Mouse (Mus musculus) mature B cell (primary cell): ENCODE results near the gene Araf.

Experiments
- in situ Hi-C: fragments of 300-500 bp; cut with MboI; formaldehyde crosslinking; loops from 2 replicates; pipeline ENCODE4 v1.14.3; 2019

Gene Araf

DNA sequence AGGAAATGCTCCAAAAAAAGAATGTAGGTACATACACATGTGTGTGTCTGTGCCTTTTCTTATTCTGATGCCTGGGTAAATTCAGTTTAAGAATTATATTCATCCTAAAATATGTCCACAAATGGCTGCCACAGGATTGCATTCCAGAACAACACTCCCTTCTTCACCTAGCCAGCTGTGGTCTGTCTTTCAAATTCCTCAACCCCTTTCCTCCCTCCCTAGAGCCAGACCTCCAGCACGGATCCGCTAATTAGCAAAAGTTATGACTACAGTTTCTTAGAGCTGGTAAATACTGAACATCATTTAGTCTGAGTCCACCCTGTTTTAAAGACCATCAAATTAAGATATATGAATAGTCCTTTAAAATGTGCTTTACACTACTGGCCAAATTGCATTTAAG lies 50.2 kb downstream of the Araf start:
- in situ Hi-C loops, result loop anchor here (25.0 kb wide), 1 partner anchor 89 kb away; the partner anchor contains the start of gene Cfp

DNA sequence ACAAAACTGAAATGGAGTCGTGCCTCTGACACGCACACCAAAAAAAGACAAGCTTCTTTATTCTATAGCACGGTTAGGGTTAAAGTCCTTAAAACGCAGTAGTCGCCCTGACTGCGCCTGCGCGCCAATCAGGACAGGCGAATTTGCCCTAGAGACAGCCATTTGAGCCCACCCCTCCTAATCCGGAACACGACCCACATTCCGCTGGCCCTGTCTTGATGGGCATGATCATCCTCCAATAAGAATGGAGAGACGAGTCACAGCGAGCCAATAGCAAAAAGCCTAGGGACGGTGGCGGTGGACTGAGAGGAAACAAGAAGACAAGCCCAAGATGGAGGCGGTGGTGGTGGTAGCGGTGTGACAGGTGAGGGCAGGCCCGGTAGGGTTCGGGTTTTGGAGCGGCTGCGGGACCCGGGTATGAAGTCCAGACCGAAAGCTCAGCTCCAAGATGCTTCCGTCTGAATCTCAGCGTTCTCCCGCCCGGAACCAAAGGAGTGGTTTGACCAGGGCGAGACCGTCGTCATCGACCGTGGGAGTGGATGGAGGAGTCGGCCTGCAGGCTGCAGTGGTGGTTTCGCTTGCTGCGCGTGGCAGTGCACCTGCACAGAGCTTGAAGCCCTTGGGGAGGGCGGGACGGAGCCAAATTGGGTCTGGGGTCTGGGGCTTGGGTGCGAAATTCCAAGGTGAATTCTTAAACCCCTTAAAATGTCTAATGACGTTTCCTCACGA lies 50.8 kb downstream of the Araf start:
- in situ Hi-C loops, result loop anchor here (25.0 kb wide), 1 partner anchor 89 kb away; the partner anchor contains the start of gene Cfp

DNA sequence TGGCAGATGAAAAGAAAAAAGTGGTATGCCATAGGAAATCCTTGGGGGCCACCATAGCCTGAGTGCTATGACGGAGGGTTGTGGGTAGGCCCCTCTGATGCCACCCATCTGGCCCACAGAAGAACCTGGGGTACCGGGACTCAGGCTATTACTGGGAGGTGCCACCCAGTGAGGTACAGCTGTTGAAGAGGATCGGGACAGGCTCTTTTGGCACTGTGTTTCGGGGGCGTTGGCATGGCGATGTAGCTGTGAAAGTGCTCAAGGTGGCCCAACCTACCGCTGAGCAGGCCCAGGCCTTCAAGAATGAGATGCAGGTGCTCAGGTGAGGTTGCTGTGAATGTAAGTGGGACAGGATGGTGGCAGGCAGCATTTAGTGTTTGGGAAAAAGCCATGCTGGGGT lies 56.2 kb downstream of the Araf start:
- in situ Hi-C loops, result no loop called here

DNA sequence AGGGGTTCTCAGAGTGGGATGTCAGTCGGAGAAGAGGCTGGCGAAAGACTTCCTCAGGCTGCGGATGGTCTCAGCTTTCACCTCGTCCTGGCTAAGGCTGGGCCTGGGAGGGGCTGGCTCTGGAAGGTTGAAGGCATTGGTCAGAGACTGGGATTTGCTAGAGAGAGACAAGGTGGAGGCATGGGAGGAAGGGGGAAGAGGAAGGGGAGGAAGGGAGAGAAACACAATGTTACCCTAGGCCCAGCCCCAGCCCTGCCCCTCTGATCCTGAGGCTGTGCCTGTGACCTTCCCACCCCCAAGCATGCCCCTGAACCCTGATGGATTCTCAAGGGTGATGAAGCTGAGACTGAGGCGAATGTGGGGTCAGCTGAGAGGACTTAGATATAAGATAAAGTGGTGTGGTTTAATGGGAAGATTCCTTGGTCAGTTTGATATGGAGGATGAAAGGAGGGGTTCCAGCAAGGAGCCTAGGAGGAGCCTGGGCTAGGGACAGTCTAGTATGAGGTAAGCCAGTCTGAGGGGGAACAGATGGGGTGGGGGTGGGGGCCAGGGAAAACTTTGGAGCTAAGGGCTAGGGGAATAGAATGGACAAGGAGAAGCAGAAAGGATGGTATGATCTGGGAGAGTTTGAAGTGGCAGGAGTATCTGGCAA lies 64.0 kb downstream of the Araf start:
- in situ Hi-C loops, result no loop called here

DNA sequence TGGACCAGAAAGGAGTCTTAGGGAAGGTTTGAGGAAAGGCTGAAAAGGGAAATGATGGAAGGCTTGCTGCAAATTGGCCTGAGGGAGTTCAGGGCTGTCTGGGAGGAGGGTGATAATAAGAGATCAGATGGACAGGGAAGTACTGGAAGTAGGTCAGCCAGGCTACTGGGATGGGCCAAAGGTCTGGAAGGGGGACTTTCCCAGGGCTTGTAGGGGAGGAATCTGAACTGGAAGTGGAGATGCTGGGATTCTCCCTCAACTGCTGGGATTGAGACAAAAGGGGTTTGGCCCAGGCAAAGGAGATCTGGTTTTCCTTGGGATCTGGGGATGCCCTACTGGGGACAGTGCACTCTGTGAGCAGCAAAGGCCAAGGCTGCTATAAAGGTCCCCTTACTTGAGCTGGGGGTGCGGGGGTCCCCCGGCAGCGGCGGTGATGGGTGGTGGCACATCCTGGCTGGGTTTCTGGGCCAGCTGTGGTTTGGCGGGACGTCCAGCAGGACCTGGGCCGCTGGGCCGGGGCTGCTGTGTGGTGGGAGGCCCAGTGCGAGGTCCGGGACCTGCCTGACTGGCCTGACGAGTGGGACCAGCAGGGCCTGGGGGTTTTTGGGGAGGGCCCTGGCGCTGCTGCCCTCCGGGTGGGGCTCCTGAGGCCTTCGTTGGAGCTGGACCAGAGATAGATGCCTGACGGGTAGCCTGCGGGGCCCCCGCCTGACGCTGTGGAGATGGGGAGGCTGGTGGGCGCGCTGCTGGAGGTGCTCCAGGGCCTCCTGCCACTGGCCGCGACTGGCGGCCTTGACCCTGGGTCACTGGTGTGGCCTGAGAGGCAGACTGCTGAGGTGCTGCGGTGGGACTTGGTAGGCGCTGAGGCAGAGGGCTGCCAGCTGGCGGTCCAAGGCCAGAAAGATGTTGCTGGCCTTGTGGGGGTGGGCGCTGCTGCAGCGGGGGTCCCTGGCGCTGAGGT lies 64.8 kb downstream of the Araf start:
- in situ Hi-C loops, result no loop called here

DNA sequence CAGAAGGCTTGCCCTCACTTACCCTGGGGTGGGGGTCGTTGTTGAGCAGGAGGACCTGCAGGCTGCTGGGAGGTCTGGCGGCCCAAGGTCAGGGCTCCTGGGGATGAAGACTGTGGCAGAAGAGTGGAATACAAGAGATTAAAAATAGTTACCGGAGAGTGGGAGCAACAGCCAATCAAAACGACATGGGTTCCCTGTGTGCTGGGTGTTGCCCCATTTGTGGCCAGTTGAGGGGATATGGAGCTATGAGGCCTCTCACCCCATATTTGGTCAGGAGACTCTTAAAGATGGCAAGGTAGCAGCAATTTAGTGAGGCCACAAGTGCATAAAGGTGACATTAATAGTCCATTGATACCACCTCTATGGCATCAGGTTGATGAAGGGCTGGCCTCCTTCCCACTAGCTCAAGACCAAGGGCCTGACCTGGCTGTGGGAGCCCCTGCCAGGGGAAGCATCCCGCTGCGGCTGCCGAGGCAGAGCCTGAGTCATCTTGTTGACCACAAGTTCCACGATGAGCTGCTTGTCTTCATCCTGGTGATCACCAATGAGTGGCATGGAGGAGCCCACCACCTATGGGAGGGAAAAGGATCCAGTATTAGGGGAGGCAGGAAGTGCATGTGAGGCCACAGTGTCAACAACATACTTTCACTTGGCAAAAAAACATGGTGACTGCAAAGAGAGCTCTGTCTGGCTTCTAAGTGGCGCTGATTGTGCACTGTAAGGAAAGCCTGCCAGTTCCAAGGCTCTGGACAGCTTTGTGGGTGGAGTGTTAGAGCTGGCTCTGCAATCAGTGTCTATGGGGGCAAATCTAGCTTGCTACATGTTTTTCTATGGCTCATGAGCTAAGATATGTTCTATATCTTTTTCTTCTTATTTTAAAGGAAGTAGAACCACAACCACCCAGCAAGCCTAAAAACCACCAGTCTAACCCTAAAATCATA lies 65.8 kb downstream of the Araf start:
- in situ Hi-C loops, result no loop called here

DNA sequence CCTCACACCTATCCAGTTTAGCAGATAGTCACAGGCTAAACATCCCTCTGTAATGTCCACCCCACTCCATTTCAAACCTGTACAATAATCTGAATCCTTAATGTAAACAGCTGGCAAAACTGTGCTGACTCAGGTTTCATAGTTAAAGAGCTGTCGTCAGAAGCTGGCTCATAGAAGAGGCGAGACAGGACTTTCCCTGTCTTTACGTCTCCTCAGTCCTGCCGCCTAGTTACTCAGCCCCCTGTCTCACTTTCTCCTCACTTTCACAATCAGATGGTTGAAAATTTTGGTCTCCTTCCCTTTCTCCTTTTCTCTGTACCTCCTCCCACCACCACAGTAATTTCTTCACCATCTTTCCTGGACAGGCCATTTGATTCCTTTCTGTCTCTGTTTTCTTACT lies 70.5 kb downstream of the Araf start:
- in situ Hi-C loops, result no loop called here

DNA sequence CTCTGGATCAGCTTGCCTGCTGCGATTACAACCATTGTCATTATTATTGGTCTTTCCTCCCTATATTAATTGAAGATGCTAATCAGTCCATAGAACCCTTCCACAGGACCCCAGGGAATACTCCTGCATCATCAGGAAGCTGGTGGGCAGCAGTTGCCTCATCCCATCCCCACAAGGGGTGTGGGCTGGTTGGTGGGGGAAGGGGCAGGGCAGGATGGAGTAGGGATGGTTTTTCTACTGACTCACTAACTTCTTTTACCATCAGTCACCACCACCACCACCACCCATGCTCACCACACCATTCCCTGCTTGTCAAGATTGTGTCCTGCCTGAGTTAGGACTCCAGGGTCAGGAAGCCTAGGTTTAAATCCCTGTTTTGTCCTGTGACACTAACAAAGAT lies 71.6 kb downstream of the Araf start:
- in situ Hi-C loops, result no loop called here

DNA sequence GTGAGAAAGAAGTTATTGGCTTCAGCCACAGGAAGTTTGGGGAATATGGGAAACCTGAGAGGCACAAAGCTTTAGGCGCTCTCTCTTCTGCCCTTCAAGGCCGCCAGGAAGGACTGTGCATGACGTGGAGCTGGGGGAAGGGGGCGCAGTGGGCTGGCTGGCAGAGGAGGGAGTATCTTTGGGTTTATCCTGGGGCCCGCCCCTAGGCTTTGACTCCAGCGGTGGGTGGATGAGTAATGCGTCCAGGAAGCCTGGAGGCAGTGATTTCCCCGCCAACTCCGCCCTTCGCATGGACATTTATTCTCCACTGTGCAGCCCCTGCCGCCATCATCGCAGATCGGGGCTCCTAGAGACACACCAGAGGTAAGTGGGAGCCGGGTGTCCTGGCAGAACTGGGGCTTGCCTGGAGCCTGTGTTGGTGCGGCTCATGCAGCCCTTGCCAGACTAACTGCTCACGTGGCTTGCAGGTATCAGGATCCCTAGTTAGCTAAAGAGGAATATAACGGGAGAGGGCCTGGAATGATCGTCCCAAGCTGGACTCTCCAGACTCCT lies 72.4 kb downstream of the Araf start, which contains the start of gene Timp1:
TSS of gene Timp1 (plus strand) at position 205 of the 552 bp plus-strand sequence.
- in situ Hi-C loops, result no loop called here

DNA sequence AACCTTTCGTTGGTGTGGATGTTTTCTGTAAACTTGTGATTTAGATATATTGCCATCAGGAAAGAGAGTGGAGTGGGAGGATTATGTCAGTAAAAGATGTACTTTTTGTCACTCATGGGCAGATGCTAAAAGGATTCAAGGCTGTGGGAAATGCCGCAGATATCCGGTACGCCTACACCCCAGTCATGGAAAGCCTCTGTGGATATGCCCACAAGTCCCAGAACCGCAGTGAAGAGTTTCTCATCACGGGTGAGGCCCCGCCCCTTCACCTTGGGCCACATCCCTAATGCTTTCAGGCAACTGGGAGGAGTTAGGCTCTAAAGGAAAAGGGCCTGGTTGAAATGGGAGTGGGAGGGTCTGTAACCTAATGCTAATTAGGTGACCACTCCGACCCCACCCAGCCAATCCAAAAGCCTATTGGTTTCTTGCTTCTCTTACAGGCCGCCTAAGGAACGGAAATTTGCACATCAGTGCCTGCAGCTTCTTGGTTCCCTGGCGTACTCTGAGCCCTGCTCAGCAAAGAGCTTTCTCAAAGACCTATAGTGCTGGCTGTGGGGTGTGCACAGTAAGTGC lies 75.4 kb downstream of the Araf start:
- in situ Hi-C loops, result no loop called here

DNA sequence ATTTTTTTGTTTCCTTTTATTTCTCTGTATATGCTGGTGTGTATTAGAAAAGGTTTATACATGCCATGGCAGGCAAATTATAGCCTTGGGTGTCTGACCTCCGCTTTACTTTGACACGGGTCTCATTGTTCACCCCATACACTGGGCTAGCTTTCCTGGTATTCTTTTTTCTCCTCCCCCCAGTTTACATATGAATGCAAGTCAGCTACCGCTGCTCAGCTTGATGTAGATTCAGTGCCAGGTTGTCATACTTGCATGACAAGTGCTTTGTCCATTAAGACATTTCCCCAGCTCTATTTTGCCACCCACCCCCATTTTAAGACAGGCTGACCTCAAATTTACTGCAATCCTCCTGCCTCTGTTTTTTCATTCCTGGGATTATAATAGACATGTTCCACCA lies 77.6 kb downstream of the Araf start:
- in situ Hi-C loops, result no loop called here

DNA sequence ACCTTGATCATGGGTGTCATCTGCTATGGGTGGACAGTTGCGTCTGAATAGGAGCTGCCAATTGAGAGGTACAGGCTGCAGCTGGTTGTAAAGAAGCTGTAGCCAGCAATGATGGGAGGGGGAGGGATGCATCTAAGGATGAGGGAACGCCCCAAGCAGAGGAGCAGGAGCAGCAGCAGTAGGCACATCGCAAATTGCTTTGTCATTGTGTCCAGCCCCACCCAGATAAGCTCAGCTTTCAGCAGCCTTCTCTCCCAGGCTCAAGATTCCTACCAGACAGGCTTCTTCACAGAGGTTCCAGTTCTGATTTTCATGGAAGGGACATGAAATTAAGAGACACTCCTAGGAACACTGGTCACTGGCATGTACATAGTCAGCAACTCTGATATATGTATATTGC lies 112.5 kb downstream of the Araf start:
- in situ Hi-C loops, result no loop called here
